Mouse (Mus musculus): Measurements from ENCODE around the gene Aox1. TPM values are rescaled to one million over a fixed set of nuclear protein-coding genes. Genes with fewer than 3 reads are reported as not detected.

The Aox1 gene
- polyA plus RNA-seq, 1 experiment from 2014 or later: not detected

Other genes starting within 250 kb of the Aox1 start
- gene Sgo2a, start 34.0 kb upstream of the Aox1 start, polyA plus RNA-seq (2014; fragmentation: Nextera tagmentation; extraction: Ambion mirVana): 28.6 and 28.8 TPM in 2 replicates
- gene Kctd18, start 11.0 kb upstream of the Aox1 start, polyA plus RNA-seq (2014; fragmentation: Nextera tagmentation; extraction: Ambion mirVana): 15.7 and 20.3 TPM in 2 replicates
- gene Aox3, start 83.2 kb downstream of the Aox1 start, polyA plus RNA-seq (2014; fragmentation: Nextera tagmentation; extraction: Ambion mirVana): 0.84 and 1.1 TPM in 2 replicates
- gene Aox4, start 180.5 kb downstream of the Aox1 start, polyA plus RNA-seq (2014; fragmentation: Nextera tagmentation; extraction: Ambion mirVana): 0.08 and 0.30 TPM in 2 replicates
- 0.09 TPM in 1 of 2 replicates, not detected in the other for gene Aox2, start 248.4 kb downstream of the Aox1 start, polyA plus RNA-seq (2014; fragmentation: Nextera tagmentation; extraction: Ambion mirVana)